Mouse (Mus musculus) C2C12 (cell line): ENCODE measurements around the gene Sept9. TPM values are rescaled to one million over a fixed set of nuclear protein-coding genes. Genes with fewer than 3 reads are reported as not detected.

Experiments used
- H3K27me3 ChIP-seq: one replicate; pipeline ENCODE4 v1.6.1; 2011; ENCODE audit not compliant: control insufficient read depth, insufficient read depth, insufficient read length
- H3K36me3 ChIP-seq: one replicate; pipeline ENCODE4 v1.6.1; 2011; ENCODE audit not compliant: control insufficient read depth, insufficient read depth
- H3K4me3 ChIP-seq: one replicate; pipeline ENCODE4 v1.5.1; 2011; ENCODE audit warnings: mild to moderate bottlenecking, control low read depth; ENCODE audit not compliant: poor library complexity, insufficient read depth, severe bottlenecking
- H3K79me2 ChIP-seq: one replicate; pipeline ENCODE4 v1.6.1; 2011; ENCODE audit not compliant: control insufficient read depth, insufficient read depth
- H3K79me3 ChIP-seq: one replicate; pipeline ENCODE4 v1.6.1; 2011; ENCODE audit warnings: low read depth, control low read depth
- H3ac ChIP-seq: one replicate; pipeline ENCODE3; 2011; ENCODE audit warnings: low read depth; ENCODE audit not compliant: control insufficient read depth, insufficient read length
- CEBPB ChIP-seq: IDR thresholded peaks from one replicate; pipeline ENCODE4 v1.6.1; 2011; ENCODE audit warnings: low read depth, mild to moderate bottlenecking, control low read depth, moderate library complexity
- CTCF ChIP-seq: IDR thresholded peaks from one replicate; pipeline ENCODE4 v1.5.1; 2011; ENCODE audit not compliant: control insufficient read depth, insufficient read depth, insufficient read length
- FOSL1 ChIP-seq: IDR thresholded peaks from one replicate; pipeline ENCODE4 v1.8.0; 2011; ENCODE audit warnings: mild to moderate bottlenecking, low read length; ENCODE audit not compliant: poor library complexity, insufficient read depth, severe bottlenecking
- MAX ChIP-seq: IDR thresholded peaks from one replicate; pipeline ENCODE4 v1.6.1; 2011; ENCODE audit warnings: mild to moderate bottlenecking, control low read depth
- MYOD1 ChIP-seq: IDR thresholded peaks from one replicate; pipeline ENCODE4 v1.6.1; 2011; ENCODE audit warnings: low read depth; ENCODE audit not compliant: control insufficient read depth, insufficient read length
- MYOG ChIP-seq: IDR thresholded peaks from one replicate; pipeline ENCODE4 v1.6.1; 2011; ENCODE audit not compliant: control insufficient read depth, insufficient read length; ENCODE audit errors: extremely low read depth
- USF1 ChIP-seq: IDR thresholded peaks from one replicate; pipeline ENCODE4 v1.6.1; 2011; ENCODE audit warnings: low read depth, mild to moderate bottlenecking, control low read depth, moderate library complexity
- polyA plus RNA-seq: library from polyadenylated mRNA; unstranded; fragments of >200 nt; fragmentation: generic; extraction: Trizol; gene quantifications from one replicate; pipeline ENCODE4 v1.2.1, GENCODE M21; 2012; ENCODE audit warnings: missing spikeins

Sept9 gene
- polyA plus RNA-seq, 1 experiment = 266 TPM

DNA sequence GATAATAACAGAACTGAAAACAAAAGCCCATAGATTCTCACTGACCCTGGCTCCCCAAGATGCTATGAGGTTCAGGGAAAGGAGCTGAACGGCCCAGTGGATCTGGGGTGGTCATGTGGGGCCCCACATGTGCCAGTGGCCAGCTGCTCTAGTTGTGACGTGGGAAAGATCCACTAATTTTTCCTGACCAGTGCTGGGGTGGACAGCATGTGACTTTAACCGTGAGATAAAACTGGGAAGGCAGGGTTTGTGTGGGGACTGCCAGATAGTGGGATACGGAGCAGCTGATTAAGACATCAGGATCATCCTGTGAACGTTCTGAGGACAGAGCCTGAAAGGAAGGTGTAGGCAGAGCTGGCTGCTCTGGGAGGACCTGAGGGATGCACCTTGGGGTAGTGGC, 48.1 kb downstream of the Sept9 start:
- Histone ChIP-seq H3ac (no peak overlapping the region), H3K4me3 (no peak overlapping the region), H3K27me3 (no peaks in the 10 kb centered on the region), H3K79me3 (peaks cover 48% of the 10 kb centered on the region), H3K79me2 (peaks cover 95% of the 10 kb centered on the region), H3K36me3 (peaks cover 28% of the 10 kb centered on the region)
- TF ChIP-seq USF1 (no peak), MYOD1 (no peak), FOSL1 (no peak), CTCF (no peak), MAX (no peak), CEBPB (no peak), MYOG (no peak)

- TF ChIP-seq USF1 (no peak), CTCF (no peak), CEBPB (no peak), MYOG (no peak), MYOD1 (no peak), FOSL1 (no peak), MAX (no peak)
- H3ac ChIP-seq = no peak overlapping the region
- no peaks in the 10 kb centered on the region for H3K27me3 ChIP-seq
- peaks cover 54% of the 10 kb centered on the region for H3K79me3 ChIP-seq
- H3K79me2 ChIP-seq = peaks cover 95% of the 10 kb centered on the region
- H3K36me3 ChIP-seq = peaks cover 28% of the 10 kb centered on the region
- H3K4me3 ChIP-seq = no peak overlapping the region
Observed at GRCm38 (mm10) chr11:117248734-117249248, 49.3 kb downstream of the Sept9 start.

GRCm38 (mm10) chr11:117249282-117249984, 50.0 kb downstream of the Sept9 start:
- no peak overlapping the region for H3K4me3 ChIP-seq
- TF ChIP-seq USF1 = no peak
- no peak for TF ChIP-seq MYOD1
- no peak for TF ChIP-seq CEBPB
- no peak for TF ChIP-seq FOSL1
- no peak for TF ChIP-seq MAX
- no peak for TF ChIP-seq MYOG
- no peak for TF ChIP-seq CTCF
- H3K36me3 ChIP-seq = peaks cover 28% of the 10 kb centered on the region
- H3K79me3 ChIP-seq = peaks cover 55% of the 10 kb centered on the region
- no peak overlapping the region for H3ac ChIP-seq
- no peaks in the 10 kb centered on the region for H3K27me3 ChIP-seq
- H3K79me2 ChIP-seq = peaks cover 98% of the 10 kb centered on the region

- H3K79me2 ChIP-seq = peaks cover 98% of the 10 kb centered on the region
- H3K4me3 ChIP-seq = no peak overlapping the region
- no peaks in the 10 kb centered on the region for H3K27me3 ChIP-seq
- peaks cover 56% of the 10 kb centered on the region for H3K79me3 ChIP-seq
- H3ac ChIP-seq = no peak overlapping the region
- peaks cover 22% of the 10 kb centered on the region for H3K36me3 ChIP-seq
- TF ChIP-seq USF1 (no peak), MYOG (no peak), FOSL1 (no peak), MAX (no peak), CTCF (no peak), MYOD1 (no peak), CEBPB (no peak)
Observed at GRCm38 (mm10) chr11:117249985-117250928, 50.8 kb downstream of the Sept9 start.

DNA sequence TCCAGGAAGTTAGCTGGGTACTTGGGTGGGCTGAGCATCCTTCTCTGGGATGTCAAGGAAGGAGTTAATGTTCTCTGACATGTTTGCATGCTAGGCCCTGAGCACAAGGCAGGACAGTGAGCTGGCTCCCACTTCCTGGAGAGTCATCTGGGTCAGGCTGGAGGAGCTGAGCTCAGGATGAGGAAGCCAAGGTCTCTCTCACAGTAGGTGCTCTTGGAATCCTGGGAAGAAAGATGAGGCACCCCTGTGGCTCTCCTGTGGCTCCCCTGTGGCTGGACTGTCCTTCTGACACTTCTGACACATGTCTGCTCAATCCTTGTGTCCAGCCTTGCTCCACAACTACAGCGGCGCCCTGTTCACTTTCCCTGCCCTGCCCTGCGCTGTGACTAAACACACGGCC, 52.3 kb downstream of the Sept9 start:
- no peak for TF ChIP-seq CTCF
- no peak for TF ChIP-seq CEBPB
- TF ChIP-seq MAX = no peak
- TF ChIP-seq USF1 = no peak
- no peak for TF ChIP-seq MYOD1
- TF ChIP-seq FOSL1 = no peak
- no peak for TF ChIP-seq MYOG

More for the DNA sequence above, 52.3 kb downstream of the Sept9 start:
- no peak overlapping the region for H3K4me3 ChIP-seq
- H3K79me3 ChIP-seq = peaks cover 56% of the 10 kb centered on the region
- H3ac ChIP-seq = no peak overlapping the region
- peaks cover 95% of the 10 kb centered on the region for H3K79me2 ChIP-seq
- H3K36me3 ChIP-seq = peaks cover 23% of the 10 kb centered on the region
- H3K27me3 ChIP-seq = no peaks in the 10 kb centered on the region
